ENCODE assay signal across 9 mouse cellular contexts in the genomic region with DNA sequence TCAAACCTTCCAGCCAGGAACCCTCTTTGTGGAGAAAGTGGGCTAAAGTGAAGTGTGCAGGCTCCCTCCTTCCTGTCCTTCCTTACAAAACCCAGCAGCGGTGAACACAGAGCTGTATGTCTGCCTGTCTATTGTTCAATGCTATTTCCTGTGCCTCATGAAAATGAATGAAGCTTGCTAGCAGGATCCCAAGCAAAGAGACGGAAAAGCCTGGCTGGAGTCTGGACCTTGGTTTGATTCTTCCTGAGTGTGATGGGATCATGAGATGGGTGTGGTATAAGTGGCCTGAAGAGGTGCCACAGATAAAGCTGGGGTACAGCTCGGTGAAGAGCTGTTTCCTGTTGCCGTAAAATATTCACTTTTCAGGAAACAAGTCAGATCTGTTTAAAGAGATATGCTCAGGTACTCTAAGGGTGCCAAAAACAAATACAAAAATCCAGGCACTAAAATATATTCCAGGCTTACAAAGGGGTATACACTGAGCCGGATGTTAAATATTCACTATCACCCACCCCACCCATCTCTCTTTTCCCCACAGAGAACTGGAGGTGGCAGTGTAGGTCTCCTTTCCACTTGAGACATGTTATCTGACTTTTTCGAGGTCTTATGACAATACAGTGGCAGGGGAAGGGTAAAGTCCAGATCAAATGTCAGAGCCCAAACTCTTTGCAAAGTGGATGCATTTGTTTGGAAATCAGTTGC.
DNase-seq lines count a peak whose midpoint lies in the region; ATAC-seq and TF ChIP-seq lines count a peak whose summit lies in the region.
"Had no signal": no experiment of that assay in that cellular context is flagged by ENCODE, and none has a peak within 500 bp of the region (broad histone marks: within the 10 kb centered on the region; RNA-seq: fewer than 3 reads in every experiment).

No protein-coding gene starts in this region.

- TF ChIP-seq POLR2A in thymus, adult 2 months (IDR thresholded peaks at IDR 0.05; ENCODE audit: control insufficient read depth, extremely low read depth, insufficient read depth, low read length, poor library complexity): no peak

- no peaks in the 10 kb centered on the region for H3K27me3 ChIP-seq in heart, embryonic 14.5 days (ENCODE audit: control insufficient read depth, insufficient read depth, low read length)
- H3K27me3 ChIP-seq in kidney, embryonic 14.5 days (ENCODE audit: control insufficient read depth, insufficient read depth, low read length): no peaks in the 10 kb centered on the region
- H3K27me3 ChIP-seq in midbrain, embryonic 15.5 days (replicated peaks): no peaks in the 10 kb centered on the region
- H3K27me3 ChIP-seq in thymus, adult 2 months (ENCODE audit: control insufficient read depth, insufficient read depth, low read length): no peaks in the 10 kb centered on the region
- H3K27me3 ChIP-seq: limb, embryonic 15.5 days had no signal

- no peak overlapping the region for H3K4me3 ChIP-seq in heart, embryonic 14.5 days (ENCODE audit: control insufficient read depth in 1 of 2, insufficient read depth in 1 of 2, low read depth in 1 of 2, low read length in 2 of 2)
- no peak overlapping the region for H3K4me3 ChIP-seq in kidney, embryonic 14.5 days (ENCODE audit: low read length)
- H3K4me3 ChIP-seq in midbrain, embryonic 15.5 days: no peak overlapping the region
- no peak overlapping the region for H3K4me3 ChIP-seq in thymus, adult 2 months (ENCODE audit: control insufficient read depth, insufficient read depth, low read length)
- H3K4me3 ChIP-seq: limb, embryonic 15.5 days had no signal

- peak; percentile 64; the same call in 1 of the 2 replicates for ATAC-seq in heart, embryonic 14.5 days (ENCODE audit: insufficient number of reproducible peaks, insufficient read depth, low FRiP score, low read depth)
- ATAC-seq in kidney, embryonic 14.5 days (ENCODE audit: low FRiP score, low TSS enrichment): no peak
- peak; percentile 66; the same call in 1 of the 2 replicates for ATAC-seq in midbrain, embryonic 15.5 days (replicated peaks)
- no peak for ATAC-seq in megakaryocyte-erythroid progenitor cell, adult 5-6 weeks (replicated peaks; ENCODE audit: low FRiP score, low TSS enrichment, poor library complexity, severe bottlenecking)

- DNase-seq in adrenal gland, adult 2 months: peak; percentile 33
- DNase-seq in adrenal gland, postnatal 10 days: no peak
- no peak for DNase-seq in thymus, adult 2 months
- DNase-seq in layer of hippocampus, postnatal 10 days (ENCODE audit: low spot score in 2 of 2): no peak

- 38% methylated on average over 6 of the region's 6 CpGs for WGBS in heart, embryonic 14.5 days
- WGBS in kidney, embryonic 14.5 days: 53% methylated on average over 6 of the region's 6 CpGs
- whole genome bisulfite sequencing in midbrain, embryonic 15.5 days: 36% methylated on average over 6 of the region's 6 CpGs
- 10% methylated on average over 6 of the region's 6 CpGs for WGBS in thymus, adult 2 months

- TF ChIP-seq CTCF in thymus, adult 2 months (IDR thresholded peaks at IDR 0.05; ENCODE audit: borderline replicate concordance, control insufficient read depth, extremely low read depth, insufficient read depth, low read length, poor library complexity): no peak

- no peaks in the 10 kb centered on the region for H3K36me3 ChIP-seq in heart, embryonic 14.5 days (ENCODE audit: control insufficient read depth, insufficient read depth, low read length)
- H3K36me3 ChIP-seq in kidney, embryonic 14.5 days (ENCODE audit: control insufficient read depth, insufficient read depth, low read length): no peaks in the 10 kb centered on the region
- no peaks in the 10 kb centered on the region for H3K36me3 ChIP-seq in midbrain, embryonic 15.5 days (replicated peaks)
- no peaks in the 10 kb centered on the region for H3K36me3 ChIP-seq in thymus, adult 2 months (ENCODE audit: control insufficient read depth, insufficient read depth, low read length)
- H3K36me3 ChIP-seq: limb, embryonic 15.5 days had no signal

- H3K9me3 ChIP-seq in heart, embryonic 14.5 days (ENCODE audit: control insufficient read depth, low read length): no peaks in the 10 kb centered on the region
- no peaks in the 10 kb centered on the region for H3K9me3 ChIP-seq in kidney, embryonic 14.5 days (ENCODE audit: control insufficient read depth, low read length)
- H3K9me3 ChIP-seq in midbrain, embryonic 15.5 days: no peaks in the 10 kb centered on the region
- H3K9me3 ChIP-seq: limb, embryonic 15.5 days had no signal

- peak overlapping the region; percentile 49 to 70 for H3K27ac ChIP-seq in heart, embryonic 14.5 days (replicated peaks in 1 of 2; ENCODE audit: control insufficient read depth in 1 of 2, insufficient read depth in 1 of 2, low read depth in 2 of 2, low read length in 2 of 2)
- peak overlapping the region; percentile 24; the same call in 1 of the 2 replicates for H3K27ac ChIP-seq in kidney, embryonic 14.5 days (ENCODE audit: low read depth, low read length)
- H3K27ac ChIP-seq in midbrain, embryonic 15.5 days: peak overlapping the region; percentile 34
- no peak overlapping the region for H3K27ac ChIP-seq in thymus, adult 2 months (ENCODE audit: control insufficient read depth, insufficient read depth, low read length)
- H3K27ac ChIP-seq: limb, embryonic 15.5 days had no signal

- H3K4me1 ChIP-seq in heart, embryonic 14.5 days (ENCODE audit: control insufficient read depth in 2 of 2, insufficient read depth in 2 of 2, low read length in 2 of 2): peaks cover 0 to 2% of the 10 kb centered on the region in 2 experiments; a peak in 2 of 4 replicates
- H3K4me1 ChIP-seq in kidney, embryonic 14.5 days (ENCODE audit: control insufficient read depth, insufficient read depth, low read length): 0 out of 2 replicates have a peak, but pooled peaks cover 6% of the 10 kb centered on the region
- peaks cover 12% of the 10 kb centered on the region for H3K4me1 ChIP-seq in midbrain, embryonic 15.5 days
- H3K4me1 ChIP-seq in thymus, adult 2 months (replicated peaks; ENCODE audit: control insufficient read depth, insufficient read depth, low read length): no peaks in the 10 kb centered on the region
- H3K4me1 ChIP-seq: limb, embryonic 15.5 days had no signal

- H3K9ac ChIP-seq in heart, embryonic 14.5 days (ENCODE audit: low read length): no peak overlapping the region
- no peak overlapping the region for H3K9ac ChIP-seq in kidney, embryonic 14.5 days (ENCODE audit: low read depth, low read length)
- no peak overlapping the region for H3K9ac ChIP-seq in midbrain, embryonic 15.5 days
- H3K9ac ChIP-seq: limb, embryonic 15.5 days had no signal

- no peak overlapping the region for H3K4me2 ChIP-seq in heart, embryonic 14.5 days (ENCODE audit: low read length)
- no peak overlapping the region for H3K4me2 ChIP-seq in kidney, embryonic 14.5 days (replicated peaks; ENCODE audit: low read depth, low read length)
- peak overlapping the region; percentile 4; the same call in 1 of the 2 replicates for H3K4me2 ChIP-seq in midbrain, embryonic 15.5 days
- H3K4me2 ChIP-seq: limb, embryonic 15.5 days had no signal

Comparison
In these comparisons a context has a peak if more than half of its experiments do, and no peak if none do; other contexts are left out.
1. ATAC-seq: peak in heart, embryonic 14.5 days (single experiment) and midbrain, embryonic 15.5 days (single experiment); none in kidney, embryonic 14.5 days (single experiment) and megakaryocyte-erythroid progenitor cell, adult 5-6 weeks (single experiment).